Mouse (Mus musculus): ENCODE measurements around the gene Tekt4.

The Tekt4 gene

GRCm38 (mm10) chr17:25462236-25462875 is 7.9 kb downstream of the Tekt4 start:
- Histone ChIP-seq H3K36me3 (ENCODE audit: insufficient read depth, low read length) (no peaks in the 10 kb centered on the region), H3K4me1 (replicated peaks; ENCODE audit: low read depth, low read length) (peaks cover 7% of the 10 kb centered on the region), H3K27me3 (ENCODE audit: insufficient read depth, low read length) (no peaks in the 10 kb centered on the region; the same call in 1 of the 2 replicates), H3K9me3 (ENCODE audit: low read length) (no peaks in the 10 kb centered on the region), H3K4me3 (replicated peaks; ENCODE audit: low read length) (no peak overlapping the region)
- no peak for TF ChIP-seq CTCF (conservative IDR thresholded peaks at IDR 0.05; ENCODE audit: low read length)
- no peak for TF ChIP-seq POU5F1 (IDR thresholded peaks at IDR 0.05; ENCODE audit: borderline replicate concordance, low read length)
- TF ChIP-seq NANOG (IDR thresholded peaks at IDR 0.05; ENCODE audit: borderline replicate concordance, low read length), result no peak

- no peak overlapping the region for H3K4me3 ChIP-seq (replicated peaks; ENCODE audit: low read length)
- peaks cover 7% of the 10 kb centered on the region for H3K4me1 ChIP-seq (replicated peaks; ENCODE audit: low read depth, low read length)
- no peaks in the 10 kb centered on the region for H3K27me3 ChIP-seq (ENCODE audit: insufficient read depth, low read length)
- no peaks in the 10 kb centered on the region for H3K36me3 ChIP-seq (ENCODE audit: insufficient read depth, low read length)
- TF ChIP-seq NANOG (IDR thresholded peaks at IDR 0.05; ENCODE audit: borderline replicate concordance, low read length) (no peak), CTCF (conservative IDR thresholded peaks at IDR 0.05; ENCODE audit: low read length) (no peak), POU5F1 (IDR thresholded peaks at IDR 0.05; ENCODE audit: borderline replicate concordance, low read length) (no peak)
- no peaks in the 10 kb centered on the region for H3K9me3 ChIP-seq (ENCODE audit: low read length)
Measured at GRCm38 (mm10) chr17:25463326-25463945, 9.0 kb downstream of the Tekt4 start.

- no peak for TF ChIP-seq POU5F1 (IDR thresholded peaks at IDR 0.05; ENCODE audit: borderline replicate concordance, low read length)
- TF ChIP-seq CTCF (conservative IDR thresholded peaks at IDR 0.05; ENCODE audit: low read length), result no peak
- TF ChIP-seq NANOG (IDR thresholded peaks at IDR 0.05; ENCODE audit: borderline replicate concordance, low read length), result no peak
- Histone ChIP-seq H3K36me3 (ENCODE audit: insufficient read depth, low read length) (no peaks in the 10 kb centered on the region), H3K9me3 (ENCODE audit: low read length) (no peaks in the 10 kb centered on the region), H3K4me1 (replicated peaks; ENCODE audit: low read depth, low read length) (peaks cover 7% of the 10 kb centered on the region), H3K4me3 (replicated peaks; ENCODE audit: low read length) (no peak overlapping the region), H3K27me3 (ENCODE audit: insufficient read depth, low read length) (no peaks in the 10 kb centered on the region; the same call in 1 of the 2 replicates)
Measured at GRCm38 (mm10) chr17:25464091-25464490, 9.7 kb downstream of the Tekt4 start.

GRCm38 (mm10) chr17:25466257-25466656 is 11.8 kb downstream of the Tekt4 start:
- no peaks in the 10 kb centered on the region for H3K36me3 ChIP-seq (ENCODE audit: insufficient read depth, low read length)
- no peak overlapping the region for H3K4me3 ChIP-seq (replicated peaks; ENCODE audit: low read length)
- H3K4me1 ChIP-seq (replicated peaks; ENCODE audit: low read depth, low read length), result peaks cover 8% of the 10 kb centered on the region
- no peaks in the 10 kb centered on the region for H3K9me3 ChIP-seq (ENCODE audit: low read length)
- H3K27me3 ChIP-seq (ENCODE audit: insufficient read depth, low read length), result peaks cover 8% of the 10 kb centered on the region
- no peak for TF ChIP-seq CTCF (conservative IDR thresholded peaks at IDR 0.05; ENCODE audit: low read length)

- H3K4me3 ChIP-seq (replicated peaks; ENCODE audit: low read length), result no peak overlapping the region
- TF ChIP-seq POU5F1 (IDR thresholded peaks at IDR 0.05; ENCODE audit: borderline replicate concordance, low read length) (no peak), CTCF (conservative IDR thresholded peaks at IDR 0.05; ENCODE audit: low read length) (no peak), NANOG (IDR thresholded peaks at IDR 0.05; ENCODE audit: borderline replicate concordance, low read length) (no peak)
Measured at GRCm38 (mm10) chr17:25467781-25468180, 13.4 kb downstream of the Tekt4 start.

GRCm38 (mm10) chr17:25468301-25468700 is 13.9 kb downstream of the Tekt4 start:
- H3K4me3 ChIP-seq (replicated peaks; ENCODE audit: low read length), result no peak overlapping the region
- H3K9me3 ChIP-seq (ENCODE audit: low read length), result no peaks in the 10 kb centered on the region
- H3K4me1 ChIP-seq (replicated peaks; ENCODE audit: low read depth, low read length), result peaks cover 10% of the 10 kb centered on the region
- H3K27me3 ChIP-seq (ENCODE audit: insufficient read depth, low read length), result peaks cover 28% of the 10 kb centered on the region
- H3K36me3 ChIP-seq (ENCODE audit: insufficient read depth, low read length), result no peaks in the 10 kb centered on the region
- no peak for TF ChIP-seq CTCF (conservative IDR thresholded peaks at IDR 0.05; ENCODE audit: low read length)
- no peak for TF ChIP-seq NANOG (IDR thresholded peaks at IDR 0.05; ENCODE audit: borderline replicate concordance, low read length)
- TF ChIP-seq POU5F1 (IDR thresholded peaks at IDR 0.05; ENCODE audit: borderline replicate concordance, low read length), result no peak

More at GRCm38 (mm10) chr17:25467781-25468180, 13.4 kb downstream of the Tekt4 start:
- Histone ChIP-seq H3K27me3 (ENCODE audit: insufficient read depth, low read length) (peaks cover 23% of the 10 kb centered on the region), H3K9me3 (ENCODE audit: low read length) (no peaks in the 10 kb centered on the region), H3K4me1 (replicated peaks; ENCODE audit: low read depth, low read length) (peaks cover 10% of the 10 kb centered on the region), H3K36me3 (ENCODE audit: insufficient read depth, low read length) (no peaks in the 10 kb centered on the region)

GRCm38 (mm10) chr17:25469798-25470197 is 15.4 kb downstream of the Tekt4 start:
- Histone ChIP-seq H3K36me3 (ENCODE audit: insufficient read depth, low read length) (no peaks in the 10 kb centered on the region), H3K4me3 (replicated peaks; ENCODE audit: low read length) (no peak overlapping the region), H3K4me1 (replicated peaks; ENCODE audit: low read depth, low read length) (peaks cover 19% of the 10 kb centered on the region), H3K27me3 (ENCODE audit: insufficient read depth, low read length) (peaks cover 41% of the 10 kb centered on the region), H3K9me3 (ENCODE audit: low read length) (no peaks in the 10 kb centered on the region)
- TF ChIP-seq POU5F1 (IDR thresholded peaks at IDR 0.05; ENCODE audit: borderline replicate concordance, low read length), result no peak
- peak; percentile 39; the same call in 1 of the 2 replicates for TF ChIP-seq CTCF (conservative IDR thresholded peaks at IDR 0.05; ENCODE audit: low read length)

GRCm38 (mm10) chr17:25471418-25471817 is 17.0 kb downstream of the Tekt4 start:
- peak overlapping the region; percentile 69 for H3K4me3 ChIP-seq (replicated peaks; ENCODE audit: low read length)
- peaks cover 51% of the 10 kb centered on the region for H3K27me3 ChIP-seq (ENCODE audit: insufficient read depth, low read length)
- H3K9me3 ChIP-seq (ENCODE audit: low read length), result no peaks in the 10 kb centered on the region
- peaks cover 34% of the 10 kb centered on the region for H3K4me1 ChIP-seq (replicated peaks; ENCODE audit: low read depth, low read length)
- H3K36me3 ChIP-seq (ENCODE audit: insufficient read depth, low read length), result no peaks in the 10 kb centered on the region
- TF ChIP-seq CTCF (conservative IDR thresholded peaks at IDR 0.05; ENCODE audit: low read length), result no peak
- TF ChIP-seq NANOG (IDR thresholded peaks at IDR 0.05; ENCODE audit: borderline replicate concordance, low read length), result no peak
- no peak for TF ChIP-seq POU5F1 (IDR thresholded peaks at IDR 0.05; ENCODE audit: borderline replicate concordance, low read length)
